Mouse (Mus musculus): ENCODE results near the gene Hlf.
A peak's percentile ranks its signal among the peaks of the same experiment; 100 is the strongest.

Hlf gene

DNA sequence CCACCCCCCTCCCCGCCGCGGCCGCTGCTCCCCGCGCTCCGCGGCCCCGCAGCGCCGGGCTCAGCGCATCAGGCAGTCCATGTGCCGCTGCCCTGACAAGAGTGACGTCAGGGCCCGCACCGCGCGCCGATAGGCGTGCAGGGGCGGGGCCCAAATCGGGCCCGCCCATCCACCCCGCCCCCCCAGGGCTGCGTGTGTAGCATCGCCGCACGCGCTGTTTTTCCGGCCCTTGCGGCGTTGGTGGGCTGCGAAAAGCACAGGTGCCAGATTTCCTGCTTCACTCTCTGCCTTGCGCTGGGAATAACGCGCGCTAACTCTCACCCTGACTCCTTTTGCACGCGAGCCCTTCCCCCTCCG, at the start of gene Hlf:
Gene Hlf (minus strand): TSS at position 79 of the 357 bp plus-strand sequence.
- peak; percentile 95 for DNase-seq

DNA sequence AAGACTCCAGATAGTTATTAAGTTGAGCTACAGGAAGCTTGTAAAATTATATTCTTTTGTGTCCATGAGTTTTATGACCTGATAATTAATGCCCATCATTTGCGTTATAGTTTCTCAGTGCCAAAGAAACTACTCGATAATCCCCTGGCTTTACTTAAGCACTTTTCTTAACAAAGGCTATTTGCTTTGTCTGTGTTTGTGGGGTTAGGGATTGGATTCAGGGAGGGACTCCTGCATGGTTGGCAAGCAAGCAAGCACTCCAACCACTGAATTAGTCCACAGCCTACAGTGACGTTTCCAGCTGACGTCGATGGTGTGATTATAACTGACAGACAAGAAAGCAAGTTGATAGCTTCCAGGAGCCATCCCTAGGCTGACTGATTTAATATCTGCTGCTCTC, 48.1 kb upstream of the Hlf start:
- DNase-seq: no peak

DNA sequence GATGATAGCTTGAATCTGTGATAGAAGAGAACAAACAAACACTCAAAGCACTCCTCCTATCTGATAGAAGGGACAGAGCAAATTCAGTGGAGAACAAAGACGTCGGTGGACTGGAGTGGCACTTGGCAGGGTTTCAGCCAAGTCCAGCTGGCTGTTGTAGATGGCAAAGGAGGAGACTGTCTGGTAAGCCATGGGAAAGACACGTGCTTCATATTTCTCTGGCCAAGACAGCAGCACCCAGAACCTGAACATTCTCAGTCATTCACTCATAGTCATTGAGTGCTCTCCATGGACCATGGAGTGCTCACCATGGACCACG, 34.5 kb upstream of the Hlf start:
- DNase-seq: no peak

DNA sequence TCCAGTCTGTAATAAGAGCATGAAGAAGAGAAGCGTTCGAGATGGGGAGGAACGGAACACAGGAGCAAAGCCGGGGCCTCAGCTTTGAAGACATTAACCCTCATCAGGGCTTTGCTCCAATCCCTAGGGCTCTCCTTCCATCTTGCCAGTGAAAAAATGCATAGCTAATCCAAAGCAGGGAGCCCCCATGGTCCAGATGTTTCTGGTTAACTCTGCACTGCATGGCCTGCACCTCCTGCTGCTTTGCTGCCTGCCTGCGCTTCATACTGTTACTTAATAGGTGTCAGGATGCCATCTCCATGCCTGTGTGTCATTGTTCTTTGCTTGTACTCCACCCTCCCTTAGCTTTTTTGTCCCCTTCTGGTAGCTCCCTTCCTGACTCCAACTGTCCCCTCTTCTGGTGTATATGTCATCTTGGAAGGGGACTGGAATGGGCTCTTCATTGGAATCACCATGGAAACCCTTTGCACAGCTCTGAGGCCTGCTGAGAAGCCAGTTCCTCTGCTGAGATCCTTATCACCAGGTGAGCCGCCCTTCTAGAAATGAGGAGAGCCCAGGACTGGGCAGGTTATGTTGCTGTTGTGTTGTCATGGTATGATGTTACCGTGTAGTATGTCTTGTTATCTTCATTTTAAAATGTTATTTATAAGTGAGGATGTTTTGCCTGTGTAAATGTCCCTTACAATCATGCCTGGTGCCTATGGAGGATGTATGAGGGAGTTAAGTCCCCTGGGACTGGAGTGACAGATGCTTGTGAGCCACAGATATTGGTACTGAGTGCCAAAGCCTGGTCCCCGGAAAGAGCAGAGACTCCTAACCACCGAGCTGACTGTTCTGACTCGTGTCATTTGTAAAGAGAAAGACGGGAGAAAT, 33.9 kb upstream of the Hlf start:
- no peak for DNase-seq

DNA sequence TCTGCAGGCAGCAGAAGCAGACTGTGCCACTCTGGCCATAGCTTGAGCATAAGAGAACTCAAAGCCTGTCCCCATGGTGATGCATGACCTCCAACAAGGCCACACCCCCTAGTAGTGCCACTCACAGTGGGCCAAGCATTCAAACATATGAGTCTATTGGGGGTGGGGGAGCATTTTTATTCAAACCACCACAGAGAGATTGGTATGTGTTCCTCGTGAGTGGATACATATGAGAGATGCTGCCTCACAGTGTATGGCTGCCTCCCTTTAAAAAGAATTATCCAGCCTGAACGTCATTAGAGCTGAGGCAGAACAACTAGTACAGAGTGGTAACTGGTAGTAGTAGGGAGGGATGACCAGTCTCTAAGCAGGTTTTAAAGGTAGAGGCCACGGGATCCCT, 33.2 kb upstream of the Hlf start:
- DNase-seq: no peak

DNA sequence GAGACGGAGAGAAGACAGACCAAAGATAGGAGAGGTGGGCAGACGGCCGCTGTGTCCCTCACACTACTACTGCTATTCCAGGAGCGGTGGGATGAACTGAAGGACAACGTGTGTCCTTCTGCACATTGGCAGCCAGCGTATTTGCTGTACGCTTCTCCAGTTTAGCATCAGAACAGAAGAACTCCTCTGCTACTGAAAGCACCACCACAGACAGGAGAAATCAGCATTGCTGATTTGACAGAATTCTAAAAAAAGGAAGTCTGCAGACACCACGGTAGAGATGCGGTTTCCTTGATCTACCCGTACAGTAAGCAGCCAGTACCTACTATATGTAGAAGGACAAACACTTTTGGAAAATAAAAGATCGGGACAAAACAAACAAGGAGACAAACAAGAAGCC, 29.0 kb upstream of the Hlf start:
- DNase-seq: peak; percentile 18

DNA sequence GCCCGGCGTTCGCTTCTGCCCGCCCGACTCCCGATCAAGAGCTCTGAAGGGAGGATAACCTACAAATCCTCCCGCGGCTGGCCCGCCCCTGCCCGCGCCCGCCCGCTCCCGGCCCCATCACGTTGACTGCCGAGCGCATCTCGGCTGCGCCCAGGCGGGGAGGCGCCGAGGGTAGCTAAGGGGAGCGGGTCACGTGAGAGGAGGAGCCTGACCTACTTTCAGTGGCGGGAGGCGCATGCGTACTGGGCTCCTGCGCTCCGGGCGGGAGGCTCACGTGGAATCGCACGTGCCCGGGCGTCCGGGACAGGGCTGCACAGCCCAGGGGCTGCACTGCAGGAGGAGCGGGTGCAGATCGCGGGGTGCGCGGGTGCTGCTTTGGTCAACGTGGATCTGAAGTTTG, 27.2 kb upstream of the Hlf start:
- peak; percentile 99 for DNase-seq

DNA sequence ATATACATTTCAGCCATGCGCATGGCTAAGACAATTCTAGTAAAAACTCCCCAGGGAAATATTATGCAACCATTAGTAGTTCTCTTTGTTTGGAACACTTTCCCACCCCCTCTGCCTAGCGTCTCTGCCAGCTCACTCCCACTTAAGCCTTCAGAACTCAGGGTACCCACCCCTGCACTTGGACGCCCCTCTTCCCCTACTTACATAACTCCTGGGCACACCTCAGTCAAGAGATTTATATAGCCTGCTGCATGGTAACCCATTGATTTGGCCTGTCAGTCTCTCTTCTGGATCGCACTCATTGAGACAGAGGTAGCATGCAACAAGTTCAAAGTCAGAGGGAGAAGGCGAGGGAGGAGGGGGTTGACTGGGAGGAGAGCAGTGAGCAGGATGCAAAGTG, 26.3 kb upstream of the Hlf start:
- peak; percentile 48 for DNase-seq

DNA sequence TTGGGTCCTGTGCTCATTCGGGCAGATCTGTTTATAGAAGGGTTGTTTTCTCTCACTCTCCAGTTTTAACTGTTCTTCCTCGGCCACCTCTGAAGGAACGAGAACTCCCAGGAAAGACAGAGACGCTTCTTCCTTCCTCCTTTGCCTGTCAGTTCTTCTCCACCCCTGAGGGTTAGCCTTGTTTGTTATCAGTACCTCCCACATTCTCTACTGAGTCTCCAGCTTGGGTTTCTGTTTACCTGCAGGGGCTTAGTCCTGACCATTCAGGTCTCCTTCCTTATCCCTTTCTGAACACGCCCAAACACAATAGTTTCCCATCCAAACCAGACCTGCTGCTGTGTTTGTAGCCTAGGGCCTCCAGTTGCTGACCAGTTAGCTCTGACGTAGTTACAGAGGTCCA, 8.2 kb upstream of the Hlf start:
- no peak for DNase-seq

DNA sequence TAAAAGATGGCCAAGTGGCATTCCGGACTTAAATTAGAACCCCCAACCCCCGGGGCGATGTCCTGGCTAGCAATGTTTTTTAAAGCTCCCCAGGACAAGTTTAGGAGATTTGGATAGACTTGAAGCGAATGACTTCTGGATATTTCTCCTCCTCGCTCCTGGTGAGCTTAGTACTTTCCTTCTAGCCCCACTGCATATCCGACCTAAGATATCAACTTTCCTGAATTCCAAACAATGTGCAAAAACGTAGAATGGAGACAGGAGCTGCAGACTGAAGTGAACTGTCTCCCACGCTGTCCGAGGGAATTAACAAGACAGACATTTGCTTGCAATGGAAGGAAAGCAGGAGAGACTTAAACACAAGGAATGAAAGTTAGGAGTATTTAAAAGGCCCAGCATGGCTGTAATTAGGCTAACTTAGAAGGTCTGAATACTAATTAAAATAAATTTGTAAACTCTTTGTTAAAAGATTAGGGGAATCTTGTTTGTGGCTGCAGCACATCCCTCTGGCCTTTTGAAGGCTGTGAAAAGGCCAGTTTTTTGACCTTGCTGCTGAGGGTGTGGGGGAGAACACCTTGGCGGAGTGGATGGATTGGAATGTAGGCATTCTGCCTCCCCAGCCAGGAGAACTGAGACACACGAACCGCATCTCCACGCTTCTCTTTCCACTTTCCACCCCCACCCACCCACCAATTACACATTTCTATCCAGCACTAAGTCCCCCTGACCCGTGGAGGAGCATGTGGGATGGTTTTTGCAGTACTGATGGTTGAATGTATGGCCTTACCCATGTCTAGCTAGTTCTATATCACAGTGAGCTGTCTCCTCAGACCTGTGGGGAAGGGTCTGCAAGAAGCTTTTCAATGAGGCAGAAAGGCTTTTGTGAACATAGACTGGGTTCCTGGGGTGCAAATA, 833 bp upstream of the Hlf start:
- no peak for DNase-seq

DNA sequence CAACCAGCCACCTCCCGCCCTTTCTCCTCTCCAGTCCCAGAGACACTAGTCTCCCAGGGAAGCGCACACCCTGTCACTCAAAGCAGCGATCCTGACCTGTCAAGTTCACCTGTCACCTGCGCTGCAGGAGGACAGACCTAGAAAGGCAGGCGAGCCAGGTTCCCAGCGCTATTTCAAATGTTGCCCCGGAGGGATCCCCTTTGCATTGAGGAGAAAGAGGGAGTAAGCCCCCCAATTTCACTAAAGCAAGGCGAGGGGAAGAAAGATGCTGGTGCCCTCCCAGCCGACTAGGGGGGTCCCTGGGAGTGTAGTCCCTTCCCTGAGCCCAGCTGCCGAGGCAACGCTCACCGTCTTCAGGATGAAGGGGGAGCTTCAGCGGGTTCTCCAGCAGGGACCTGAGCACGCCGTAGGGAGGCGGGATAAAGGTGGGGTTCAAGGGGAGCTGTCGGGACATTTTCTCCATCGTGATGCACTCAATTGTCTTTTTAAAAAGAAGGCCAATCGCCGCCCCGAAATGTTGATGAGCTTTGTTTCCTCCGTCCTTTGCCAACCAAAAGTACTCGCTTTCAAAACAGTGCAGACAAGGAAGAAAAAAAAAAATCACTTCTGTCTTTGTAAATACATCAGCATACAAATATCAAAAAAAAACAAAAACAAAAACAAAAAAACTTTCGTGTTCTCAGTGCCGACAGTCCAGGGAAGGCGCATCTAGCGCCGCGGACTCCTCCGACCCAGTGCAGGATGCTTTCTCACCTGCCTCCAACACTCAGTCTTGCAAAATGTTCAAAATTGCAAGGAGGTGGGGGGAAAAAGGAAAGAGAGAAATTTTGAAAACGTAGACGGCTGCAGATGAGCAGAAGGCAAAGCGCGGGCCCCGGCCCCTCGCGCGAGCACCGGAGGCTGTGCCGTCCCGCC, 536 bp downstream of the Hlf start:
- peak; percentile 61 for DNase-seq

DNA sequence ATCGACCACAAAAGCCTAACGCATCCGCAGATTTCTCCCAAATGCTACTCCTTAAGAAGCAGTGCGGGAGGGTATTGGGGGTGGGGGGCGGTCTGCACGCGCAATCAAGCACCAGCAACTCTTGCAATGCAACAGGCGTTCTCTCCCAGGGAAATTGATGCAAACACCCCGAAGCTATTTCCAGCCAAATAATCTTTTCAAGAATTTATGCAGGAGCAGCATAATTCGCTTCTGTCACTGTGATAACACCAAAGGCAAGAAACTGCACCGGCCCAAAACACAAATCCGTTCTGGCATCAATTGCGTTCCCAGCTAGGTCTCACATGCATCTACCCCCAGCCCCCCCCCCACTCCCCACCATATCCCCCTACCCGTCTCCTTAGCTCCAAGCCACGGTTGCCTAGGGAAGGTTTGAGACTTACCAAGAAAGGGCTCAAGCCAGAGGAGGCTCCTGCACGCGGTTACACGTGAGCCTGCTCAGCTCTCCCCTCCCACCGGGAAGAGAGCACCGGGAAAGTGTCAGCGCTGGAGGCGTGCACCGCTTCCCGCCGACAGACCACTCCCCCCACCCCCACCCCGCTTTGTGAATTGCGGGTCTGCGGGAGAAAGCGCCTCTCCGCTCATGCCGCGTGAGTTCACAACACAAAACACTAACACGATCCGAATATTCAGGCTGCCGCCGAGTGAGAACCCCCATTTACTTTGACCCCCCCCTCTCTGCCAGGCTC, 1.4 kb downstream of the Hlf start:
- DNase-seq: peak; percentile 69

DNA sequence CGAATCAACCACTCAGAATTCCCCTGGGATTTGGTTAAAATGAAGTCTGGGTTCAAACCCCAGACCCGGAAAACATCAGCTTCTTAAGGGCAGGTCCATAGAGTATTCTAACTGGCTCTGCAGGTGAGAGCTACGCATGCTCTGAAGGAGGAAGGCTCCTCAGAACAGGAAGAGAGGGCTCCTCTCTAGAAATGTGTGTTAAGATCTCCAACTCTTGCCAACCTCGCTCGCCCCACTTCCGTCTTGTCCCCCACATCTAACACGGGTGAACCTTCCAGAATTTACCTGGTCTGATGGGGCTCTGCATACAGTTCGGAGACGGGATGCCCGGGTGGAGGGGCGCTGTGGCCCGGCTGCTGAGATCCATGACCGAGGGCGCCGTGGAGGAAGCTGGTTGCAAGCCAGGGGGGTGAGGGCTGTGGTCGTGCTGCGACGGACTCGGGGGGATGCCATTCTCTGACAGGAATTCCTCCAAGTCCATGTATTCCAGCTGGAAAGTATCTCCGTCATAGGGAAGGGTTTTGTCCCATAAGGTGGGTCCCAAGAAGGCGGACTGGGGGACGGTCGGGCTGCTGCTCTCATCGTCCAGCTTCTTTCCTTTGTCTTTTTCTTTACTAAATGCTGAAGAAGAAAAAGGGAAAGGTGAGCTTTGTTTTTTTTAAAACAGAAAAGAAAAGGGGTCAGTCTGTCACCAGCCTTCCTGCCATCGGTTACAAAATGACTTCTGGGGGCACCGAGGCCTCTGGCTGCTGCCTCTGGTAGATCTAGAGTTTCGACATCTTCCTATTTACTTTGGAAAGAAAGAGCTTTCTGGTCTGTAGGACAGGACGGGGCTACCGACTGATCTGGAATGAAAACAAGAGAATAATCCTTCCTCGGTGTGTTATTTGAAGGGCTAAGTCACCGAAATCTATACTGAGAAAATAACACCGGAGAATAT, 2.9 kb downstream of the Hlf start:
- no peak for DNase-seq

DNA sequence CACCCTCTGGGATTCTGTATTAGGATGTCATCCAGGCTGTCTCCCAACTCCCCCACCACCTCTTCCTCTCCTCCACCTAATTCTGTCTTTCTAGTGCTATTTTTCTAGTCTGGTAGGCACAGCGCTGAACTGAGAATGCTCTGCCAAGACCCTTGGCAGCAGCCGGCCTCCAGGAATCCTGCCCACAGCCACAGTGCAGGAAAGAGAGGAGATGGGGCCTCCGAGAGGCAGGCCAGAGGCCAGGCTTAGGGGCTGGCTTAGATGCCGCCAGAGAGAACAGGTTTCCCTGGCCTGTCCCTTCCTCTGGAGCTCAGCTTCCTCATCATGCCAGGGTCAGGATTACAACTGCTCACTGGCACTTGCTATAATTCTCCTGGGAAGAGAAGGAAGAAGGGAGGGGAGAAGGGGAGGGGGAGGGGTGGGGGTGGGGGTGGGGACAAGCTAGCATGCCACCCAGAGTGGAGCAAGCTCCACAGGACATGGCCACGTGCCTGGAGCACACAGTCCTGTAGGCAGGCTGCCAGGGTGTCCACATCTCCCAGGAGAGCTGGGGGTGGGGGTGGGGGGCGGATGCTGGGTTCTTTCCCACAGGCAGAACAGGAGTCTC, 8.6 kb downstream of the Hlf start:
- DNase-seq: peak; percentile 95

DNA sequence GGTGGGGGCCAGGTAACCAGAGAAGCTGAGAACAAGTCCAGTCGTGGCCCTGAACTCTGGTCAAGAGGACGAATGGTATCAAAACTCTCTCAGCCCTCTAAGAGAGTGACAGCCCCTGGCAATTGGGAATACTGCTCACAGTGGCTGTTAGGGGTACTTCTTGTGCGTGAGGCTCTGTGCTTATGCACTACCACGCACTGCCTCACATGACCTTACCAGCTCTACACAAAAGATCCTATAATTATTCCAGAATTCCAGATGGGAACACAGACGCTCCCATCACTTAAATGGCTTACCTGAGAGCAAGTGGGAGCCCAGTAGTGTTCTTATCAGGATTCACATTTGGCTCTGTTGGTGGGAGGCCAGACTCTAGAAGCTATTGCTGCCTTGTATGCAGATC, 9.6 kb downstream of the Hlf start:
- DNase-seq: no peak

DNA sequence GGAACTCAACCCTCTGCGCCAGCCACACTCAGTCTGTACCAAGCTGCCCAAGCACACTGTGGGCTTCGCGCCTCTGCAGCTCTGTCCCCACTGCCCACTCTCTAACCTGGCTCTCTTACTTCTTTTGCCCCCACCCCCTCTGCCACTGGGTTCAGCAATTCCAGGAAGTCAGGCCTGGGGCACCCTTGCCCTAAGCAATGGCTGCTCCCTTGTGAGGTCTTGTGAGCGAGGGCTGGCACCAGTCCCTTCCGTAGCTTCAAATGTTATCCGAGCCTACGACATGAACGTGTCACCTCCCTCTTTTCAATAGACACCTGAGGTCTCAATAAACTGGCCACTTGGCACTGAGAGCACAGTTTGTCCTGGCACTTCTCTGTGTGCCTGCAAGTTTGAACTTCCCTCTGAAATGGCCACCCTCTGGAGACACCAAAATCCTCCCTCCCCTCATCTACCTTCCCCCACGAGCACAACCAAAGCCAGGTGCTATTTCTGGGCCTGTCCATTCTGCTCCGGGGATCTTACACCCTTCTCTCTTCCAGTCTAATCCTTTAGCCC, 10.5 kb downstream of the Hlf start:
- DNase-seq: no peak

DNA sequence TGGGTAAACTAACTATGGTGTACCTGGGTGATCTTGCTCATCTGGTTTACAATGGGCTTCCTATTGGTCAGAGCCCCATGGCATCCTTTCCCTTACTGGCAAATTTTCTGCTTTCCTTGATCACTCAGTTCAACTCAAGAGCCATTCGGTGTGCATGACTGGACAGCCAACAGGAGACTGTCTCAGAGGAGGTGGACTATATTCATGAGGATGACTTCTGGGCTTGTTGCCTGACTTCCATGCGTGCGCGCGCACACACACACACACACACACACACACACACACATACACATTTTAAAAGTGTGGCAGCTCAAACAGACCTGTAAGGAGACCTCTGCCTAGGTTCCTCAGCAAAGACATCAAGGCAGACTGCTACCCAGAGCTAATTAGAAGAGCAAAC, 12.7 kb downstream of the Hlf start:
- DNase-seq: no peak

DNA sequence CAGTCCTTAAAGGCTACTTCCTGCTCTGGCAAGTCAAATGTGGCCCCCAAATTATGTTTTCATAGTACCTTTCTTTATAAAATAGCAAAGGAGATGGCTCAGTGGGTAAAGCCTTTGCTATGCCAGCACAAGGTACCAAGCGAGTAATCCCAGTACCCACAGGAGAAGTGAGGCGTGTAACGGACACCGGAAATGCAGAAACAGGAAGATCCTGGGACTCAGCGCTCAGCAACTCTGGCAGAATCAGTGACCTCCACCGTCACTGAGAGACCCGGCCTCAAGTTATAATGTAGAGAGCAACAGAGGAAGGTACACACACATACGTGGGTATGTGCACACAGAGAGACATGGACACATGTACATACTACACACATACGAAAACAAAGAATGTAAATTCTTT, 14.3 kb downstream of the Hlf start:
- DNase-seq: no peak

DNA sequence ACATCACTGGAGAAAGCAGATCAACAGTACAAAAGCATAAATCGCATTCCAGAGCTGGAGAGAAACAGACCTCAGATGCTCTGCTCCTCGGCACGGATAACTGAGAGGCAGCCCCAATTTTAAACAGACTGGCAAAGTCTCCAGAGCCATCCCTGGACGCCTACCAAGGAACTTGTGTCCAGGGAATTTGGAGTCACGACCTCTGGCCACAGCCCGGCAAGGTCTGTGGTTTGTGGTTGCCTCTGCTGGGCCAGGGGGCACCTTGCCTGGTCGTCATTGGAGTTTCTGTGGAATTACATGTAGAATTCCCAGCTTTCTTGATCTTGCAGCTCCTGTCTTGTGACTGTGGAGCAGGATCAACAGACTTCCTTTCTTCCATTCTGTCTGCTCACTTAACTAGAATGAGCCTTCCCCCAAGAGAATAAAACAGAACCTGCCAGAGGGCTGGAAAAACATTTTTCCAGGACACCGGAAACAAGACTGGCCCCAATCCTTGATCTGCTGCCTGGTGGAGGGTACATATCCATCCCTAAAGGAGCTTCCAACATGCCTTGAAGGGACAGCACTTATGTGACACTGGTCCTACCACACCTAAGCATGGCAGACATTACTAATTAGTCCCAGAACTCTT, 19.1 kb downstream of the Hlf start:
- no peak for DNase-seq

DNA sequence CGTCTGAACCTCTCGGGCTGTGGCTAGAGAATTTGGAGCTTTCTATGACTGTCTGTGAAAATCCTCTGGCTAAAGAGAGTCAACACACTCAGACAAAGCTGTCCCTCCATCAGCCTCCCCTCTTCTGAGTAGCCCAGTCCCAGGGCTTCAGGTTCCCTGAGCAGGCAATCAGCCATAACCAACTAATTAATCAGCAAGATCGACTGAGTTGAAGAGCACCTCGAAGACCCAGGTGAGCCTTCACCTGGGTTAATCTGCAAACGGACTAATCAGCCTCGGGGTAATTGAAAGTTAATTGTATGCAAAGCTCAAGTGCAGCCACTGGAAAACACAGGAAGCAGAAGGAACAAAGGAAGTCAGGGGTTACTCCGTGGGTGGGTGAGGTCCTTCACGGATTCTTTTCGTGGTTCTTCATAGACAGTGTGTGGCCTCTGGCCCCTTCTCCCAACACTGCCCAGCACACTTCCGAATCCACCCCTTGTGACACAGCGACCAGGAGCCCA, 19.9 kb downstream of the Hlf start:
- DNase-seq: no peak

Measured in cerebellum, adult 9-11 months (tissue).